Mouse (Mus musculus): ENCODE measurements around the gene Vmn2r81.
"Not testable (repeated sequence)": the region's sequence is repeated elsewhere in the genome, so short reads cannot be mapped to it uniquely, and the experiment has no call there.

Gene Vmn2r81

DNA sequence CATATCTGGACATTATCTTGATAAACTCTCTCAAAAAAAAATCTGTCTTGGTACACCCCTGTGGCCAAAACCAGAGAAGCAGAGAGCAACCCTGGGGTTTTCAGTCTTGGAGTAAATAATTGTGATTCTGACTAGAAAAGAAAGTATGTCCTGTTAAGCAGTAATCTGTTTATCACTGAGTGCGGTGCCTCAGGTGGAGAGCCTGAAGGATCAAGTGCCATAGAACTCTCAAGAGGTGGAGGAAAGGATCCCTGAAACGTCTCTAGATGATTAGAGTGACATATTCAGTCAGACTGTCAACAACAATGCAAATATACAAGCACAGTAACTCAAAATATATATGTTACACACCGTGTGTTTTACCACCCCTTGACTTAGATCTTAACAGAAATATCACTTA is at the start of gene Vmn2r81:
TSS of gene Vmn2r81 (plus strand) at position 301 of the 400 bp plus-strand sequence.
- not testable (repeated sequence) for DNase-seq (ENCODE audit: low spot score in 2 of 2)

DNA sequence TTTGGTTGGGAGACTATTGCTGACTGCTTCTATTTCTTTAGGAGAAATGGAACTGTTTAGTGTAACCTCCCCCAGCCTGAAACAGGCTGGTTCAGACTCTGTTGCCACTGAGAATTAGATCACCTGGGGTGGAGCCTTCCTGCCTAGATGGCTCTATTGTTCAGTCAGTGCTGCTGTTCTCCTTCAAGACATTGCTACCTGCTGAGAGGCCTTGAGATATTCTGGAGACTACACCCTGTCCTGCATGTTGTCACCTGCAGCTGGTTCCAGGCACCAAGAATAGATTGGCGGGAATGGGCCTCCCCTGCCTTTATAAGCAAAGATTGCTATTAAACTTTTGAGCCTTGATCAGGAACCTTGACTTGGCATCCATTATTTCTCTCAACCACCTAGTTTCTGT is 47.5 kb upstream of the Vmn2r81 start:
- DNase-seq (ENCODE audit: low spot score in 2 of 2) = not testable (repeated sequence)

DNA sequence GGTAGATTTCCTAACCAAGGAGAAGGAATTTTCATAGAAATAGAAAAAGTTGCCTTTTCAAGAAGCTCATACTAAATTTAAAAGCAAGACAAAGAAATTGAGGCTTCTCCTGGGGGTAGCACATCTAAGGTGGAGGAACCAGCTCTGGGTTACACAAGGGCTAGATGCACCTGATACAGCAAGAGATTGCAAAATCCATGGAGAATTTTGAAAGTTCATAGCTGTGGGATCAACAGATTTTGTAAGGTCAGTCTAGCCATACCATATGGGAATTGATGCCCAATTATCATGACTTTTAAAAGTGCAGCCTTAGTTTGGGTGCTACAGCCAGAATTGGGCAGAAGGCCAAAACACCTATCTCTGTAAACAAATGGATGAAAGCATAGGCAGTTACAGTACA is 27.1 kb upstream of the Vmn2r81 start:
- DNase-seq (ENCODE audit: low spot score in 2 of 2) = no peak

DNA sequence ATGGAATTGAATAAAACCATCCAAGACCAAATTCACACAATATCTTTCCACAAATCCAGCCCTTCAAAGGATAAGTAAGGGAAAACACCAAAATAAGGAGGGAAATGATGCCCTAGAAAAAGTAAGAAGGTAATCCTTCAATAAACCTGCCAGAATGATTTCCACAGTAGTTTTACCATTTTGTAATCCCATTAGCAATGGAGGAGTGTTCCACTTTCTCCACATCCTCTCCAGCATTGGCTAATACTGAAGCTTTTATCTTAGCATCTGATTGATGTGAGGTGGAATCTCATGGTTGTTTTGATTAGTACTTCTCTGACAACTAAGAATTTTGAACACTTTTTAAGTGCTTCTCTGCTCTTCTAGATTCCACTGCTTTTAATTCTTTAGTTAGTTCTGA is 25.9 kb upstream of the Vmn2r81 start:
- no peak for DNase-seq (ENCODE audit: low spot score in 2 of 2)

DNA sequence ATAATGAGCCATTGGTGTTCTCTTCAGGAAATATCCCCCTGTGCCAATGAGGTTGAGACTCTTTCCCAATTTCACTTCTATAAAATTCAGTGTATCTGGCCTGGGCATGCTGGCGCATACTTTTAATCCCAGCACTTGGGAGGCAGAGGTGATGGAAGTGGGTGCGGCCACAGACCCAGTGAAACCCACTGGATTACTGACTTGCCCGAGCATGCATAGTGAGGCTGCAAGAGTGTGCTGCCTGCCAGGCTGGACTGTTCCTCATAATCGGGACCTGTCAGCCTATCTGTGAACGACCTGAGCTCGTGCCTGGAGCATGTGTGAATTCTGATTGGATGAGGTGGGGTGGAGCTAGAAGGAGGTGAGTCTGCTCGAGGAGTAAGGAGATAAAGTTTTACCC is 25.3 kb upstream of the Vmn2r81 start:
- no peak for DNase-seq (ENCODE audit: low spot score in 2 of 2)

DNA sequence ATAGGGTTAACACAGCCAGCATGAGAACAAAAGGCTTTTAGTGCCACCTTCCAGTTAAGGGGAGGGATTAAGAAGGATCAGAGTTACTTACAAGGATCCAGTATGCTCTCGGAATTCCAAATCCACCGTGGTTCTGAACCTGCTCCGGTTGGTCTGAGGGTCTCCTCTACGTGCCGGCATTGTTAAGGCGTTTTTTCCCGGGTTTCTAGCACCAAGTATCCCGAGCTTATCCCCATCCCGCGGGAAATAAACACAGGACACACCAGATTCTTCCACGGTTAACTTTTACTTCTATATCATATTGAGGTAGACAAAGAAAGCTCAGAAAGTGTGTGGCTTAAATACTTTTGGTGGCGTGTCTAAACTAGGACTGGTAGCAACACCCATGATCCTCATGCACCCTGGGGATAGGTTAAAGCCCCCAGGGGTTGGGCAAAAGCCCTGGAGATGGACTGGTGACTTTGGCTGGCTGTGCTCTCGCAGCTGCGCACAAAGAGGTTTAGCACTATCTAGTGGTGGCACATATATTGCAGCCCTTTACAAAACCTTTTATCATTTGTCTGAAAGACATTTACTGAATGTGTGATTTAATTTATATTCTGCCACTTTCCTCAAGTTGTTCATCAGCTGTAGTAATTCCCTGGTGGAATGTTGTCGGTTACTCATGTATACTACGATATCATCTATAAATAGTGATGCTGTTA is 74.7 kb downstream of the Vmn2r81 start:
- not testable (repeated sequence) for DNase-seq (ENCODE audit: low spot score in 2 of 2)

DNA sequence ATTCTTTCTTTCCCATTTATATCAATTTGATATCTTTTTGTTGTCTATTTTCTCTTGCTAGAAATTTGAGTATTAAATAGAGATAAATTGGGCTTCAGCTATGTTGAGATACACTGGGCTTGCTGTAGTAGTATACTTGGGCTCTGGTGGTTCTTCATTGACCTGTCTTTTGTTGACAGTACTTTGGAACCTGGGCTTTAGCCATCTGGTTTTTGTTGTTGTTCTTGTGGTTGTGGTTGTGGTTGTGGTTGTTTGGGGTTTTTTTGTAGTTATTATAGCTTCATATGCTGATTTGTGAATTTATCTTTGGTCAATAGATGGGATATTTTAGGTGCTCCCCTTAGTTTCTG is 75.2 kb downstream of the Vmn2r81 start:
- no peak for DNase-seq (ENCODE audit: low spot score in 2 of 2)
